Mouse (Mus musculus): Measurements from ENCODE around the gene Itga2. TPM values are rescaled to one million over a fixed set of nuclear protein-coding genes. Genes with fewer than 3 reads are reported as not detected.

Gene Itga2
- total and polyA plus RNA-seq, 3 experiments = 0.21 to 1.3 (median 1.3) TPM

DNA sequence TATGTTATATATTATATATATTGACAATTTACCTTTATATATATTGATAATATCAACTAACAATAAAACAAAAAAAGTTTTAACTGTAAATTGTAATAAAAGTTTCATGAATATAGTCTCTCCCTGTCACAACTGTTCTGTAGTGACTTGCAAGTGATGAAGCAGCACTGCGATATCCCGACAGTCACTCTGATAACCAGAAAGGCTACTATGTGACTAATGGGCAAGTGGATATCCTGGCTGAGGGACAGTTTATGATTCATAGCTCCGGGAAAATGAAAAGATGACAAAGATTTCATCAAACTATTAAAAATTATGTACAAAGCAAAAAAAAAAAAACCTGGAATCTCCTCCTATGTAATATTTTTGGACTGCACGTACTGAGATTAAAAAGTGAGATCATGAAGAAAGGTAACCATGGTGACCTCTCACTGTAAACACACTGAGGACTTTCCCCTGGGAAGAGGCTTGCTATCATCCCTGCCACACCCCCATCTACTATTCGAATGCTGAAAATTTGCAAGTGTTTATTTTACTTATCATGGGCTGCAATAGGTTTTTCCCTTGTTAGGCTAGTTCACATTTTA is 122.2 kb downstream of the Itga2 start:
- Histone ChIP-seq H3K9ac (ENCODE audit: low read depth, low read length) (no peak overlapping the region), H3K36me3 (ENCODE audit: control insufficient read depth, insufficient read depth, low read length) (no peaks in the 10 kb centered on the region), H3K27me3 (ENCODE audit: control insufficient read depth, insufficient read depth, low read length) (no peaks in the 10 kb centered on the region), H3K4me1 (ENCODE audit: control insufficient read depth, insufficient read depth, low read length) (no peaks in the 10 kb centered on the region), H3K27ac (no peak overlapping the region), H3K4me3 (no peak overlapping the region), H3K79me2 (replicated peaks; ENCODE audit: control insufficient read depth, insufficient read depth, low read length) (no peaks in the 10 kb centered on the region)
- intact Hi-C loops (cut with DNase I) = no loop called here
- WGBS = 43% methylated on average over 5 of the region's 5 CpGs
- no peak for DNase-seq
- TF ChIP-seq CTCF (IDR thresholded peaks at IDR 0.05) = no peak
- TF ChIP-seq POLR2A (IDR thresholded peaks at IDR 0.05; ENCODE audit: insufficient read depth, low read depth, low read length) = no peak
- TF ChIP-seq EP300 (IDR thresholded peaks at IDR 0.05; ENCODE audit: insufficient read depth, low read depth, low read length) = no peak

GRCm38 (mm10) chr13:114802971-114803370 is 128.9 kb downstream of the Itga2 start:
- Histone ChIP-seq H3K4me3 (no peak overlapping the region), H3K4me1 (ENCODE audit: control insufficient read depth, insufficient read depth, low read length) (no peaks in the 10 kb centered on the region), H3K27me3 (ENCODE audit: control insufficient read depth, insufficient read depth, low read length) (no peaks in the 10 kb centered on the region), H3K79me2 (replicated peaks; ENCODE audit: control insufficient read depth, insufficient read depth, low read length) (no peaks in the 10 kb centered on the region), H3K36me3 (ENCODE audit: control insufficient read depth, insufficient read depth, low read length) (no peaks in the 10 kb centered on the region), H3K27ac (no peak overlapping the region), H3K9ac (ENCODE audit: low read depth, low read length) (no peak overlapping the region)
- WGBS = 75% methylated on average over 2 of the region's 2 CpGs
- TF ChIP-seq CTCF (IDR thresholded peaks at IDR 0.05) (no peak), EP300 (IDR thresholded peaks at IDR 0.05; ENCODE audit: insufficient read depth, low read depth, low read length) (no peak)
- no peak for DNase-seq
- intact Hi-C loops (cut with DNase I) = no loop called here

GRCm38 (mm10) chr13:114801857-114802256 is 130.0 kb downstream of the Itga2 start:
- Histone ChIP-seq H3K27me3 (ENCODE audit: control insufficient read depth, insufficient read depth, low read length) (no peaks in the 10 kb centered on the region), H3K27ac (no peak overlapping the region), H3K4me1 (ENCODE audit: control insufficient read depth, insufficient read depth, low read length) (no peaks in the 10 kb centered on the region), H3K79me2 (replicated peaks; ENCODE audit: control insufficient read depth, insufficient read depth, low read length) (no peaks in the 10 kb centered on the region), H3K4me3 (no peak overlapping the region), H3K36me3 (ENCODE audit: control insufficient read depth, insufficient read depth, low read length) (no peaks in the 10 kb centered on the region), H3K9ac (ENCODE audit: low read depth, low read length) (no peak overlapping the region)
- intact Hi-C loops (cut with DNase I) = no loop called here
- no peak for DNase-seq
- TF ChIP-seq POLR2A (IDR thresholded peaks at IDR 0.05; ENCODE audit: insufficient read depth, low read depth, low read length) (no peak), CTCF (IDR thresholded peaks at IDR 0.05) (no peak), EP300 (IDR thresholded peaks at IDR 0.05; ENCODE audit: insufficient read depth, low read depth, low read length) (no peak)
- 87% methylated on average over 3 of the region's 3 CpGs for WGBS

DNA sequence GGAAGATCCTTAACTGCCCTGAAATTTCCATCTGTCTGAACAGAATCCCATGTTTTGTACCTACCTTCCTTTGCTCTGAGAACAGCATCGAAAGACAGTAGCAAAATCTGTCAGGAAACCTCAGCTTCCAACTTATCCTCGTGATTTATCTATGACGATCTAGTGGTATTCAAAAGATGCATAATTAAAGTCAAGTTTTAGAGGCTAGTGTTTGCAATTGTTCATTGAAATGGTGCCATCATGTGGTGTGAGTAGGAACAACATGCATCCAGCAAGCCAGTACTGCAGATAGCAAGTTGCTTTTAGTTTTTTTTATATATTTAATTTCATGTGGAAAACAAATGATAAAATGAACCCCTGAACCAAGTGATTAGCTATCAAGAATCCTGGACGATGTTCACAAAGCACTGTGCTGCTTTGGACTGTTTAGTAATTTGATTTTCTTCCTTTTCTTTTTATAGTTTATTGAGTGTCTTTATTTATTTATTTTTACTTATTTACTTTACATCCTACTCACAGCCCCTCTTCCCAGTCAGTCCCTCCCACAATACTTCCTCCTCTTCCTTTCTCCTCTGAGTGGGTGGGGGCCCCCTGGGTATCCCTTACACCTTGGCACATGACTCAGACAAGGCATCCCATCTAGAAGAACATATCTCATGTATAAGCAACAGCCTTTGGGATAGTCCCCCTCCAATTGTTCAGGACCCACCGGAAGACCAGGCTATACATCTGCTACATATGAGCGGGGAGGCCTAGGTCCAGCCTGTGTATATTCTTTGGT is 138.5 kb downstream of the Itga2 start:
- Histone ChIP-seq H3K79me2 (replicated peaks; ENCODE audit: control insufficient read depth, insufficient read depth, low read length) (no peaks in the 10 kb centered on the region), H3K9ac (ENCODE audit: low read depth, low read length) (no peak overlapping the region), H3K27me3 (ENCODE audit: control insufficient read depth, insufficient read depth, low read length) (no peaks in the 10 kb centered on the region), H3K4me3 (no peak overlapping the region), H3K36me3 (ENCODE audit: control insufficient read depth, insufficient read depth, low read length) (no peaks in the 10 kb centered on the region), H3K27ac (no peak overlapping the region), H3K4me1 (ENCODE audit: control insufficient read depth, insufficient read depth, low read length) (no peaks in the 10 kb centered on the region)
- TF ChIP-seq EP300 (IDR thresholded peaks at IDR 0.05; ENCODE audit: insufficient read depth, low read depth, low read length) (no peak), CTCF (IDR thresholded peaks at IDR 0.05) (peak; percentile 90)
- WGBS = 32% methylated on average over 6 of the region's 6 CpGs
- no peak for DNase-seq
- intact Hi-C loops (cut with DNase I) = loop anchor here (1.0 to 5.0 kb wide), 3 partner anchors 331 to 916 kb away; no protein-coding TSS in a partner anchor

GRCm38 (mm10) chr13:114791511-114791910 is 140.4 kb downstream of the Itga2 start:
- intact Hi-C loops (cut with DNase I) = loop anchor here (5.0 kb wide), 2 partner anchors 329 to 714 kb away; no protein-coding TSS in a partner anchor
- WGBS = 84% methylated on average over 1 of the region's 1 CpGs
- Histone ChIP-seq H3K4me3 (no peak overlapping the region), H3K36me3 (ENCODE audit: control insufficient read depth, insufficient read depth, low read length) (no peaks in the 10 kb centered on the region), H3K4me1 (ENCODE audit: control insufficient read depth, insufficient read depth, low read length) (no peaks in the 10 kb centered on the region; the same call in 1 of the 2 replicates), H3K79me2 (replicated peaks; ENCODE audit: control insufficient read depth, insufficient read depth, low read length) (no peaks in the 10 kb centered on the region), H3K27ac (no peak overlapping the region), H3K27me3 (ENCODE audit: control insufficient read depth, insufficient read depth, low read length) (no peaks in the 10 kb centered on the region), H3K9ac (ENCODE audit: low read depth, low read length) (no peak overlapping the region)
- TF ChIP-seq CTCF (IDR thresholded peaks at IDR 0.05) (peak; percentile 71), EP300 (IDR thresholded peaks at IDR 0.05; ENCODE audit: insufficient read depth, low read depth, low read length) (no peak)
- no peak for DNase-seq

Other genes with a start within 250 kb of the Itga2 start
- gene Mocs2, start 113.9 kb downstream of the Itga2 start, total RNA-seq (2021) = 10 to 100 TPM; 30.6 to 32.5 TPM
- gene Mocs2, start 113.9 kb downstream of the Itga2 start, polyA plus RNA-seq (2012; rRNA removed) = 17.1 and 32.7 TPM in 2 replicates
- gene Pelo, start 158.1 kb upstream of the Itga2 start, total RNA-seq (2021) = 10 to 100 TPM; 15.6 to 18.0 TPM
- gene Pelo, start 158.1 kb upstream of the Itga2 start, polyA plus RNA-seq (2012; rRNA removed) = 16.1 and 16.5 TPM in 2 replicates
- 10 to 100 TPM in 1 of 2 experiments, 1 to 10 TPM in 1; 7.8 to 10.5 TPM for gene Gm49395, start 169.8 kb upstream of the Itga2 start, total RNA-seq (2021)
- 0.64 and 2.4 TPM in 2 replicates for gene Gm49395, start 169.8 kb upstream of the Itga2 start, polyA plus RNA-seq (2012; rRNA removed)
- gene Itga1, start 169.9 kb upstream of the Itga2 start, total RNA-seq (2021) = 10 to 100 TPM; 34.8 TPM
- gene Itga1, start 169.9 kb upstream of the Itga2 start, polyA plus RNA-seq (2012; rRNA removed) = 6.8 and 14.0 TPM in 2 replicates